8 mouse cellular contexts compared by ENCODE assay signal in genomic region chr3:96245003-96245886, GRCm38 (mm10). TPM values are rescaled to one million over a fixed set of nuclear protein-coding genes. Genes with fewer than 3 reads are reported as not detected.
A peak's percentile ranks its signal among the peaks of the same experiment; 100 is the strongest.
DNase-seq lines count a peak whose midpoint lies in the region; ATAC-seq and TF ChIP-seq lines count a peak whose summit lies in the region.
"Not testable (repeated sequence)": the region's sequence is repeated elsewhere in the genome, so short reads cannot be mapped to it uniquely, and the experiment has no call there.

Gene Hist2h2aa1, plus strand, starts transcription at chr3:96245497.

- not testable (repeated sequence) for H3K27me3 ChIP-seq in forebrain, embryonic 13.5 days; heart, postnatal 0 days (ENCODE audit: control insufficient read depth, insufficient read depth, low read length); liver, embryonic 15.5 days; neural tube, embryonic 11.5 days (ENCODE audit: control insufficient read depth, insufficient read depth, low read length); stomach, postnatal 0 days (ENCODE audit: control insufficient read depth, insufficient read depth, low read length)

- WGBS in forebrain, embryonic 13.5 days: under 1% methylated on average over 27 of the region's 88 CpGs
- under 1% methylated on average over 19 of the region's 88 CpGs for WGBS in heart, postnatal 0 days
- under 1% methylated on average over 45 of the region's 88 CpGs for WGBS in liver, embryonic 15.5 days (ENCODE audit: insufficient replicate concordance)
- WGBS in neural tube, embryonic 11.5 days: under 1% methylated on average over 27 of the region's 88 CpGs
- WGBS in stomach, postnatal 0 days: 0% methylated on average over 25 of the region's 88 CpGs

- TF ChIP-seq EP300 in heart, postnatal 0 days (IDR thresholded peaks at IDR 0.05; ENCODE audit: low read depth): peak; percentile 79
- not testable (repeated sequence) for TF ChIP-seq EP300 in stomach, postnatal 0 days (optimal IDR thresholded peaks at IDR 0.05)

- DNase-seq in CD4-positive, CD25-positive, alpha-beta regulatory T cell, adult 2 months (ENCODE audit: low read depth, low spot score): peak; percentile 85
- DNase-seq in c-Kit-negative CD71-positive TER-119-positive erythroid progenitor cells, embryonic 14.5 days (ENCODE audit: low read depth, low spot score): peak; percentile 62
- DNase-seq in heart, postnatal 0 days (ENCODE audit: low spot score): peak; percentile 66
- DNase-seq in kidney, postnatal 4 days: peak; percentile 86 to 91
- peak; percentile 75 for DNase-seq in neural tube, embryonic 11.5 days (ENCODE audit: low spot score)
- DNase-seq in stomach, postnatal 0 days (ENCODE audit: low spot score): peak; percentile 81

- H3K27ac ChIP-seq in forebrain, embryonic 13.5 days: peak within 1 kb of the TSS; percentile 96
- peak within 1 kb of the TSS; percentile 98 for H3K27ac ChIP-seq in heart, postnatal 0 days (ENCODE audit: low read depth)
- H3K27ac ChIP-seq in liver, embryonic 15.5 days (replicated peaks): peak within 1 kb of the TSS; percentile 98
- peak within 1 kb of the TSS; percentile 86 for H3K27ac ChIP-seq in neural tube, embryonic 11.5 days (ENCODE audit: low read depth, low read length)
- H3K27ac ChIP-seq in stomach, postnatal 0 days (replicated peaks): peak within 1 kb of the TSS; percentile 92

- peak within 1 kb of the TSS; percentile 48 for H3K4me3 ChIP-seq in forebrain, embryonic 13.5 days
- H3K4me3 ChIP-seq in heart, postnatal 0 days (ENCODE audit: low read depth, low read length): peak within 1 kb of the TSS; percentile 53
- H3K4me3 ChIP-seq in liver, embryonic 15.5 days (replicated peaks): peak within 1 kb of the TSS; percentile 63
- H3K4me3 ChIP-seq in neural tube, embryonic 11.5 days (ENCODE audit: low read depth, low read length): peak within 1 kb of the TSS; percentile 38
- peak within 1 kb of the TSS; percentile 46 for H3K4me3 ChIP-seq in stomach, postnatal 0 days (ENCODE audit: low read depth, low read length)

- ATAC-seq in forebrain, embryonic 13.5 days: peak; percentile 91
- ATAC-seq in heart, postnatal 0 days (ENCODE audit: insufficient read depth, low read depth): peak; percentile 83
- peak; percentile 65 for ATAC-seq in liver, embryonic 15.5 days (ENCODE audit: insufficient read depth)
- peak; percentile 82 for ATAC-seq in neural tube, embryonic 11.5 days (ENCODE audit: insufficient read depth, low FRiP score, low TSS enrichment)
- peak; percentile 90 for ATAC-seq in stomach, postnatal 0 days (ENCODE audit: low FRiP score, low TSS enrichment)

- peak within 1 kb of the TSS; percentile 79 for H3K9ac ChIP-seq in forebrain, embryonic 13.5 days
- peak within 1 kb of the TSS; percentile 75 for H3K9ac ChIP-seq in heart, postnatal 0 days (replicated peaks; ENCODE audit: low read depth, low read length)
- peak within 1 kb of the TSS; percentile 90 for H3K9ac ChIP-seq in liver, embryonic 15.5 days
- H3K9ac ChIP-seq in neural tube, embryonic 11.5 days (ENCODE audit: low read length): peak within 1 kb of the TSS; percentile 72
- peak within 1 kb of the TSS; percentile 65 for H3K9ac ChIP-seq in stomach, postnatal 0 days (ENCODE audit: low read length)

- not testable (repeated sequence) for H3K9me3 ChIP-seq in forebrain, embryonic 13.5 days (replicated peaks); heart, postnatal 0 days (replicated peaks; ENCODE audit: control insufficient read depth, low read length); liver, embryonic 15.5 days (replicated peaks); neural tube, embryonic 11.5 days (ENCODE audit: control insufficient read depth, low read length); stomach, postnatal 0 days (ENCODE audit: control insufficient read depth, low read length)

- H3K4me2 ChIP-seq in forebrain, embryonic 13.5 days: peak within 1 kb of the TSS; percentile 70
- peak within 1 kb of the TSS; percentile 64 for H3K4me2 ChIP-seq in heart, postnatal 0 days (ENCODE audit: low read depth, low read length)
- peak within 1 kb of the TSS; percentile 80 for H3K4me2 ChIP-seq in liver, embryonic 15.5 days
- H3K4me2 ChIP-seq in neural tube, embryonic 11.5 days (ENCODE audit: low read depth): peak within 1 kb of the TSS; percentile 56
- H3K4me2 ChIP-seq in stomach, postnatal 0 days (replicated peaks; ENCODE audit: low read depth): peak within 1 kb of the TSS; percentile 56

- not testable (repeated sequence) for TF ChIP-seq CTCF in heart, postnatal 0 days (IDR thresholded peaks at IDR 0.05; ENCODE audit: low read depth); stomach, postnatal 0 days (IDR thresholded peaks at IDR 0.05; ENCODE audit: low read depth)

- H3K36me3 ChIP-seq in forebrain, embryonic 13.5 days (ENCODE audit: poor library complexity, severe bottlenecking); heart, postnatal 0 days (replicated peaks; ENCODE audit: control insufficient read depth, insufficient read depth, low read length); liver, embryonic 15.5 days (replicated peaks); neural tube, embryonic 11.5 days (ENCODE audit: control insufficient read depth, insufficient read depth, low read length); stomach, postnatal 0 days (ENCODE audit: control insufficient read depth, insufficient read depth, low read length): not testable (repeated sequence)

- H3K4me1 ChIP-seq in forebrain, embryonic 13.5 days: peaks cover 46% of the 10 kb centered on the region
- peaks cover 42% of the 10 kb centered on the region for H3K4me1 ChIP-seq in heart, postnatal 0 days (ENCODE audit: control insufficient read depth, insufficient read depth)
- peaks cover 60% of the 10 kb centered on the region for H3K4me1 ChIP-seq in liver, embryonic 15.5 days (replicated peaks)
- H3K4me1 ChIP-seq in neural tube, embryonic 11.5 days (ENCODE audit: control insufficient read depth, insufficient read depth, low read length); stomach, postnatal 0 days (replicated peaks; ENCODE audit: control insufficient read depth, insufficient read depth): not testable (repeated sequence)

RNA-seq across cellular contexts. Expression of gene Hist2h2aa1, which starts in this region (rescaled TPM):
- 46.4 and 48.0 TPM in 2 replicates for polyA plus RNA-seq in forebrain, embryonic 13.5 days (2015; fragmentation: Nextera tagmentation; extraction: Ambion mirVana)
- total RNA-seq in heart, postnatal 0 days (2014; rRNA removed; ENCODE audit: low replicate concordance): 1,660 and 2,559 TPM in 2 replicates
- 22.0 and 24.6 TPM in 2 replicates for polyA plus RNA-seq in heart, postnatal 0 days (2015; fragmentation: Nextera tagmentation; extraction: Ambion mirVana)
- 31.3 and 45.2 TPM in 2 replicates for polyA plus RNA-seq in liver, embryonic 15.5 days (2015; fragmentation: Nextera tagmentation; extraction: Ambion mirVana)
- polyA plus RNA-seq in neural tube, embryonic 11.5 days (2014; fragmentation: Nextera tagmentation; extraction: Ambion mirVana): 11.4 and 24.5 TPM in 2 replicates
- polyA plus RNA-seq in stomach, postnatal 0 days (2015; fragmentation: Nextera tagmentation; extraction: Ambion mirVana): 81.4 and 98.7 TPM in 2 replicates

Comparison
In these comparisons a context has a peak if more than half of its experiments do, and no peak if none do; other contexts are left out.
1. Peak in every context shown above with its lines: DNase-seq, ATAC-seq, H3K4me3 ChIP-seq and H3K27ac ChIP-seq.